Mouse (Mus musculus): ENCODE measurements around the gene Fam20a. TPM values are rescaled to one million over a fixed set of nuclear protein-coding genes. Genes with fewer than 3 reads are reported as not detected.

Gene Fam20a
- polyA plus RNA-seq, 1 experiment from 2014 or later, result 2.3 TPM

GRCm38 (mm10) chr11:109672396-109672795 is 49.7 kb downstream of the Fam20a start:
- Histone ChIP-seq H3K4me1 (replicated peaks; ENCODE audit: control insufficient read depth, insufficient read depth, low read length) (no peaks in the 10 kb centered on the region), H3K9me3 (ENCODE audit: control insufficient read depth, low read length) (no peaks in the 10 kb centered on the region), H3K27me3 (ENCODE audit: control insufficient read depth, insufficient read depth, low read length) (no peaks in the 10 kb centered on the region), H3K36me3 (ENCODE audit: control insufficient read depth, insufficient read depth, low read length) (peaks cover under 1% of the 10 kb centered on the region; the same call in 1 of the 2 replicates), H3K4me3 (ENCODE audit: low read depth, low read length) (no peak overlapping the region), H3K4me2 (ENCODE audit: low read depth, low read length, severe bottlenecking) (no peak overlapping the region), H3K27ac (ENCODE audit: low read depth, low read length) (no peak overlapping the region), H3K9ac (ENCODE audit: low read length) (no peak overlapping the region)
- ATAC-seq (replicated peaks; ENCODE audit: low FRiP score), result no peak
- 86% methylated on average over 8 of the region's 8 CpGs for WGBS
- no peak for DNase-seq (ENCODE audit: low spot score)

- no peak overlapping the region for H3K9ac ChIP-seq (ENCODE audit: low read length)
- H3K4me2 ChIP-seq (ENCODE audit: low read depth, low read length, severe bottlenecking), result no peak overlapping the region
- no peaks in the 10 kb centered on the region for H3K9me3 ChIP-seq (ENCODE audit: control insufficient read depth, low read length)
- WGBS, result 82% methylated on average over 5 of the region's 5 CpGs
- peaks cover 2% of the 10 kb centered on the region; the same call in 1 of the 2 replicates for H3K36me3 ChIP-seq (ENCODE audit: control insufficient read depth, insufficient read depth, low read length)
- no peak for DNase-seq (ENCODE audit: low spot score)
- H3K4me1 ChIP-seq (replicated peaks; ENCODE audit: control insufficient read depth, insufficient read depth, low read length), result no peaks in the 10 kb centered on the region
- H3K27me3 ChIP-seq (ENCODE audit: control insufficient read depth, insufficient read depth, low read length), result no peaks in the 10 kb centered on the region
- no peak overlapping the region for H3K27ac ChIP-seq (ENCODE audit: low read depth, low read length)
- no peak overlapping the region for H3K4me3 ChIP-seq (ENCODE audit: low read depth, low read length)
- no peak for ATAC-seq (replicated peaks; ENCODE audit: low FRiP score)
Measured at GRCm38 (mm10) chr11:109672021-109672324, 50.1 kb downstream of the Fam20a start.

- ATAC-seq (replicated peaks; ENCODE audit: low FRiP score) (no peak), DNase-seq (ENCODE audit: low spot score) (no peak)
- H3K4me3 ChIP-seq (ENCODE audit: low read depth, low read length), result no peak overlapping the region
- WGBS, result 88% methylated on average over 6 of the region's 6 CpGs
- H3K9me3 ChIP-seq (ENCODE audit: control insufficient read depth, low read length), result no peaks in the 10 kb centered on the region
- no peak overlapping the region for H3K4me2 ChIP-seq (ENCODE audit: low read depth, low read length, severe bottlenecking)
- no peaks in the 10 kb centered on the region for H3K27me3 ChIP-seq (ENCODE audit: control insufficient read depth, insufficient read depth, low read length)
- H3K4me1 ChIP-seq (replicated peaks; ENCODE audit: control insufficient read depth, insufficient read depth, low read length), result no peaks in the 10 kb centered on the region
- H3K27ac ChIP-seq (ENCODE audit: low read depth, low read length), result no peak overlapping the region
- no peak overlapping the region for H3K9ac ChIP-seq (ENCODE audit: low read length)
- H3K36me3 ChIP-seq (ENCODE audit: control insufficient read depth, insufficient read depth, low read length), result peaks cover 2% of the 10 kb centered on the region; the same call in 1 of the 2 replicates
Measured at GRCm38 (mm10) chr11:109671136-109672020, 50.7 kb downstream of the Fam20a start.

GRCm38 (mm10) chr11:109670026-109670916 is 51.8 kb downstream of the Fam20a start:
- Histone ChIP-seq H3K4me1 (replicated peaks; ENCODE audit: control insufficient read depth, insufficient read depth, low read length) (no peaks in the 10 kb centered on the region), H3K36me3 (ENCODE audit: control insufficient read depth, insufficient read depth, low read length) (peaks cover 4% of the 10 kb centered on the region; the same call in 1 of the 2 replicates), H3K9me3 (ENCODE audit: control insufficient read depth, low read length) (no peaks in the 10 kb centered on the region), H3K27ac (ENCODE audit: low read depth, low read length) (no peak overlapping the region), H3K4me3 (ENCODE audit: low read depth, low read length) (no peak overlapping the region), H3K4me2 (ENCODE audit: low read depth, low read length, severe bottlenecking) (no peak overlapping the region), H3K9ac (ENCODE audit: low read length) (no peak overlapping the region), H3K27me3 (ENCODE audit: control insufficient read depth, insufficient read depth, low read length) (no peaks in the 10 kb centered on the region)
- DNase-seq (ENCODE audit: low spot score) (no peak), ATAC-seq (replicated peaks; ENCODE audit: low FRiP score) (peak; percentile 19; the same call in 1 of the 2 replicates)
- WGBS, result 65% methylated on average over 14 of the region's 14 CpGs

GRCm38 (mm10) chr11:109669149-109669708 is 52.9 kb downstream of the Fam20a start:
- Histone ChIP-seq H3K4me3 (ENCODE audit: low read depth, low read length) (no peak overlapping the region), H3K27ac (ENCODE audit: low read depth, low read length) (no peak overlapping the region), H3K36me3 (ENCODE audit: control insufficient read depth, insufficient read depth, low read length) (peaks cover 4% of the 10 kb centered on the region; the same call in 1 of the 2 replicates), H3K9ac (ENCODE audit: low read length) (no peak overlapping the region), H3K4me2 (ENCODE audit: low read depth, low read length, severe bottlenecking) (no peak overlapping the region), H3K4me1 (replicated peaks; ENCODE audit: control insufficient read depth, insufficient read depth, low read length) (no peaks in the 10 kb centered on the region), H3K27me3 (ENCODE audit: control insufficient read depth, insufficient read depth, low read length) (no peaks in the 10 kb centered on the region), H3K9me3 (ENCODE audit: control insufficient read depth, low read length) (no peaks in the 10 kb centered on the region)
- ATAC-seq (replicated peaks; ENCODE audit: low FRiP score) (no peak), DNase-seq (ENCODE audit: low spot score) (no peak)
- 89% methylated on average over 8 of the region's 8 CpGs for WGBS

GRCm38 (mm10) chr11:109668115-109668725 is 53.9 kb downstream of the Fam20a start:
- Histone ChIP-seq H3K36me3 (ENCODE audit: control insufficient read depth, insufficient read depth, low read length) (peaks cover 6% of the 10 kb centered on the region; the same call in 1 of the 2 replicates), H3K4me1 (replicated peaks; ENCODE audit: control insufficient read depth, insufficient read depth, low read length) (no peaks in the 10 kb centered on the region), H3K27me3 (ENCODE audit: control insufficient read depth, insufficient read depth, low read length) (no peaks in the 10 kb centered on the region), H3K4me2 (ENCODE audit: low read depth, low read length, severe bottlenecking) (no peak overlapping the region), H3K9me3 (ENCODE audit: control insufficient read depth, low read length) (no peaks in the 10 kb centered on the region), H3K27ac (ENCODE audit: low read depth, low read length) (no peak overlapping the region), H3K4me3 (ENCODE audit: low read depth, low read length) (no peak overlapping the region), H3K9ac (ENCODE audit: low read length) (no peak overlapping the region)
- ATAC-seq (replicated peaks; ENCODE audit: low FRiP score) (no peak), DNase-seq (ENCODE audit: low spot score) (no peak)
- WGBS, result 90% methylated on average over 8 of the region's 8 CpGs

GRCm38 (mm10) chr11:109667371-109667770 is 54.7 kb downstream of the Fam20a start:
- H3K27ac ChIP-seq (ENCODE audit: low read depth, low read length), result no peak overlapping the region
- 93% methylated on average over 19 of the region's 19 CpGs for WGBS
- ATAC-seq (replicated peaks; ENCODE audit: low FRiP score), result no peak
- H3K27me3 ChIP-seq (ENCODE audit: control insufficient read depth, insufficient read depth, low read length), result no peaks in the 10 kb centered on the region
- no peaks in the 10 kb centered on the region for H3K9me3 ChIP-seq (ENCODE audit: control insufficient read depth, low read length)
- H3K36me3 ChIP-seq (ENCODE audit: control insufficient read depth, insufficient read depth, low read length), result peaks cover 8% of the 10 kb centered on the region; the same call in 1 of the 2 replicates
- no peaks in the 10 kb centered on the region for H3K4me1 ChIP-seq (replicated peaks; ENCODE audit: control insufficient read depth, insufficient read depth, low read length)
- no peak overlapping the region for H3K9ac ChIP-seq (ENCODE audit: low read length)
- no peak overlapping the region for H3K4me2 ChIP-seq (ENCODE audit: low read depth, low read length, severe bottlenecking)
- no peak overlapping the region for H3K4me3 ChIP-seq (ENCODE audit: low read depth, low read length)
- DNase-seq (ENCODE audit: low spot score), result no peak

- H3K27ac ChIP-seq (ENCODE audit: low read depth, low read length), result no peak overlapping the region
- ATAC-seq (replicated peaks; ENCODE audit: low FRiP score) (no peak), DNase-seq (ENCODE audit: low spot score) (no peak)
- no peaks in the 10 kb centered on the region for H3K27me3 ChIP-seq (ENCODE audit: control insufficient read depth, insufficient read depth, low read length)
- no peak overlapping the region for H3K9ac ChIP-seq (ENCODE audit: low read length)
- no peaks in the 10 kb centered on the region for H3K9me3 ChIP-seq (ENCODE audit: control insufficient read depth, low read length)
- 93% methylated on average over 13 of the region's 13 CpGs for WGBS
- no peaks in the 10 kb centered on the region for H3K4me1 ChIP-seq (replicated peaks; ENCODE audit: control insufficient read depth, insufficient read depth, low read length)
- H3K36me3 ChIP-seq (ENCODE audit: control insufficient read depth, insufficient read depth, low read length), result peaks cover 8% of the 10 kb centered on the region; the same call in 1 of the 2 replicates
- H3K4me2 ChIP-seq (ENCODE audit: low read depth, low read length, severe bottlenecking), result no peak overlapping the region
- H3K4me3 ChIP-seq (ENCODE audit: low read depth, low read length), result no peak overlapping the region
Measured at GRCm38 (mm10) chr11:109666411-109666810, 55.7 kb downstream of the Fam20a start.

Measured in forebrain, embryonic 11.5 days (tissue).